Mouse (Mus musculus) mesoderm, embryonic 11.5 days (tissue): ENCODE measurements around the gene Gpr107.

Experiments used
- DNase-seq: peaks from one replicate; pipeline ENCODE4 v3.0.0-alpha.2; 2012; ENCODE audit warnings: low read depth, low spot score

The Gpr107 gene

GRCm38 (mm10) chr2:31245491-31246141 is 93.5 kb downstream of the Gpr107 start, which contains the start of gene Ncs1:
Ncs1 (plus strand) TSS chr2:31245823.
- peak; percentile 59 for DNase-seq

DNA sequence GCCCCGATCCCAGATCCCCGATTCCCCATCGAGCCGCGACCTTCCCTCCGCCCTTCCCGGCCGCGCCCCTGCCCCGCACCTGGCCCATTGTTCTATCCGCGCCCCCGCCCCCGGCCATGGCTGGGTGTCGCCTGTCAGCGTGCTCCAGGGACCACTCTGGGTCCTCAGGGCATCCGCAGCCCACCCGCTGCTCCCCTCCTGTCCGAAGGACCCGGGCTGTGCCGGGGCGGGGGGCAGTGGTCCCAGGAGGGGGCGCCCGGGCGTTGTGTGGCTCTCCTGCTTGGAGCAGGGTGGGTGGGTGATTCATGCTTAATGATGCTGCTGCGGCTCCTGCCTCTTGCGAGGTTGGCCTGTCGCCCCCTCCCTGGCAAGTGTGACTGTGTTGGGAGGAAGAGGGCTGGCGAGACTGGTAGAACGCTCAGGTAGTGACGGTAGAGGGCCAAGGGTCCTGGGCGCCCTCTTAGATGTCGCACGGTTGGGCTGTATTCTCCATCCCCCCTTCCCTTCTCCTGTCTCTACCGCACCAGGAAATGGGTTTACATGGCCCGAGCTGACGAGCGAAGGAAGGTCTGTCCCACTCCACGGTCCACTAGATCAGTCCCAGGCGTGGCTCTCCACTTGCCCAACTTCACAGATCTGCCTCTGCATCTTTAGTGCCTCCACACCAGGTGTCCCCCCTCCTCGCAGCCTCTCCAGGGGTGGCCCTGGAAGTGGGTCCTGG is 94.3 kb downstream of the Gpr107 start:
- DNase-seq = no peak

DNA sequence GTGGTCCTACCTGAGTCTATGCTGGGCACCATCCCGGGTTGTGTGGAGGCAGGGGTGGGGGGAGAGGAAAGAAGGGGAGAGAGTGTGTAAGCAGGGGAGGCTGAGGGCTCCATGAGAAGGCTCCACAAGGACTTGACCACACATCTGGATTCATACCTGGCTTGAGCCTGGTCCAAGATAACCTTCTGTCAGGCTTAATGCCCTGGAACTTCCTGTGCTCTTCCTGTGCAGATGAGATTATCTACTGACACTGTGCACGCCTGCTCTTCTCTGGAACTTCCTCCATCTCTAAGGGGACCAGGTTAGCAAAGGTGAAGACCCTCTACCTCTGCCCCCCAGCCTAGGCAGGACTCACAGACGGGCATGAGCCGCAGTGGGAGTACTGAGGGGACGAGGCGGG is 96.7 kb downstream of the Gpr107 start:
- DNase-seq = no peak

DNA sequence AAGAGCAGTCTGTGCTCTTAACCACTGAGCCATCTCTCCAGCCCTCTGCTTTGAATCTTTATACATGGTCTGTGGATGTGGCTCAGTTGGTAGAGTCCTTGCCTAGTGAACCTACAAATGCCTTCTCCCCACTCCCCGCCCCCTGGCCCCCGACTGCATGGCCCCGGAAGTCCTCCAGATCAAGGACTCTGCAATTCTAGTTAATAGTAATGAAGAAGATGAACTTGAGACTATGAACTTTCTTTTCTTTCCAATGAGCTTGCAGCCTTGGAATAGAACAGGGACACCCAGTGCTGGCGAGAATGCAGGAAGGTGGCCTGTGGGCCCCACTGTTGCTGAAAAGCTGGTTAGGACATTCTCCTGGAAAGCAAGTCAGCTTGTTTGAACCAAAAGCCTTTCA is 100.1 kb downstream of the Gpr107 start:
- no peak for DNase-seq

- DNase-seq = no peak
Measured at GRCm38 (mm10) chr2:31253463-31253862, 101.3 kb downstream of the Gpr107 start.

GRCm38 (mm10) chr2:31254806-31255205 is 102.7 kb downstream of the Gpr107 start:
- DNase-seq = no peak

GRCm38 (mm10) chr2:31255952-31256938 is 104.1 kb downstream of the Gpr107 start:
- peak; percentile 63 for DNase-seq

DNA sequence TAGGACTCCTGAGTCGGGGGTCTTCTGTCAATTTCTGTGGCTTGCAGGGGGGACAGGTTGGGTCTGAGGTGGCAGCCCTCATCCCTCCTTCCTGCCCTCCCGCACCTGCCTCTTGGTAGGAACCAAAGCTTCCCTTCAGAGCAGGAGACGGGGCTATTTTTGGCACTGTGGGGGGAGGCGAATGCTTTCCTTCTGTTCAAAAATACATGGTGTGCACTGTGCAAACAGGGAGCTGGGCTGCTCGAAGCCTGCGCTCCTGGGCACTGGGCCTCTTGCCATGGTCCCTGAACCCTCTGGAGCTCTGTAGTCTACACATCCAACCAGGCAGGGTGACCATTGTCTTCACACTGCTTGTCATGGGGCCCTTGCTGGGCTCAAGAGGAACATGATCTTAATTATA is 105.0 kb downstream of the Gpr107 start:
- DNase-seq = no peak

DNA sequence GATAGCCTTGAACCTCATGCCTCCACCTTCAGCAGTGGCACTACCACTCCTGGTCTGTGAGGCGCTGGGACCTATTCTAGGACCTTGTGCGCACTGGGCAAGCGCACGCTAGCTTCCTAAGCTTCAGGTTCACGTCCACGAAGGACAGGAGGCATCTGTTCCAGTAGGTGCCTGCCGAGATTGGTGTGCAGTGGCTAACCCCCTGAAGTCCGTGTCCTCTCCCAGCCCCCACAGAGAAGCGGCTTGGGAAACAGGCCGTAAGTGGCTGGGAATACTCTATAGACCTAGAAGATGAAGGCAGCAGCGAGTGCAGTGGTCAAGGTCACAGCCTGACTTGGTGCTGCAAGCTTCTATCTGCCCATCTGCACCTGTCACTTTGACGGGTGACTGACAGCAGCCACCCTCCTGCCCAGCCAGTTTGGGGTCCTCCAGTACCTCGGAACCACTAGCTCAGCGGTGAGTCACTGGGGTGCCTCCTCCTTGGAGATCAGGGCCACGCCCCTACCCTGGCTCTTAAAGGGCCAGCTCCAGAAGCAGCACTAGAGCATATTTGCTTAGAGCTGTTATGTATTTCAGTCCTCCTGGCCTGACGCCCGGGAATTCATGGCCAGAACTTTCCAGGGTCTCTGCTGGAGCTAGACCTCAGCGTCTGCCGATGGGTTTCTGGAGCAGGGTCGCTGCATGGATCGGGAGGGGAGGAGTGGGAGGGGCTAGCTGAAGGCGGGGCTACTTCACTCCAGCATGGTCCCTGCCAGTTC is 106.7 kb downstream of the Gpr107 start:
- DNase-seq = no peak

DNA sequence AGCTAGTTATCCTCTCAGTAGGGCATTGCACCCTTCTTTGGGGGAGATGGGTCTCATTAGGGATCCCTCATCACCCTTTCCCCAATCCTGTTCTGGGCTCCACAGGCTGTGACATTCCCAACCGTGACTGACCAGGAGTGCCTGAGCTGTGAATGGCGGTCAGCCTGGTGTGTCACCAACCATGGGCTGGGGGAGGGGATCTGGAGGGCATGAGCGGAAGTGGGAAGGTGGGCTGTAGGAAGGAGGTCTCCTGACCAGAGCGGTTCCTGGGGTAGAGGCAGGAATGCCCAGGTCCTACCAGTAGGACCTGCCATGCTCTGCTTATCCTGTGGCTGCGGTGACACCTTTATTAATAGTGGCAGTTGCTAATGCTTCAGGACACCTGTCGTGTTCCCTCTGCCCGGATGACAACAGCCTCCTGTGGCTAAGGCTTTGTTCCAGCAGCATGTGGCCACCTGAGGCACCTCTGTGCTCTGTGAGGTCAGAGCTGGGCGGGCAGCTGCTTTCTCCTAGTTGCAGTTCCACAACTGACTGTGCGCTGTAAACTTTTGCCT is 107.3 kb downstream of the Gpr107 start:
- no peak for DNase-seq

GRCm38 (mm10) chr2:31260549-31260948 is 108.4 kb downstream of the Gpr107 start:
- DNase-seq = no peak

GRCm38 (mm10) chr2:31263039-31263461 is 110.9 kb downstream of the Gpr107 start:
- DNase-seq = no peak

DNA sequence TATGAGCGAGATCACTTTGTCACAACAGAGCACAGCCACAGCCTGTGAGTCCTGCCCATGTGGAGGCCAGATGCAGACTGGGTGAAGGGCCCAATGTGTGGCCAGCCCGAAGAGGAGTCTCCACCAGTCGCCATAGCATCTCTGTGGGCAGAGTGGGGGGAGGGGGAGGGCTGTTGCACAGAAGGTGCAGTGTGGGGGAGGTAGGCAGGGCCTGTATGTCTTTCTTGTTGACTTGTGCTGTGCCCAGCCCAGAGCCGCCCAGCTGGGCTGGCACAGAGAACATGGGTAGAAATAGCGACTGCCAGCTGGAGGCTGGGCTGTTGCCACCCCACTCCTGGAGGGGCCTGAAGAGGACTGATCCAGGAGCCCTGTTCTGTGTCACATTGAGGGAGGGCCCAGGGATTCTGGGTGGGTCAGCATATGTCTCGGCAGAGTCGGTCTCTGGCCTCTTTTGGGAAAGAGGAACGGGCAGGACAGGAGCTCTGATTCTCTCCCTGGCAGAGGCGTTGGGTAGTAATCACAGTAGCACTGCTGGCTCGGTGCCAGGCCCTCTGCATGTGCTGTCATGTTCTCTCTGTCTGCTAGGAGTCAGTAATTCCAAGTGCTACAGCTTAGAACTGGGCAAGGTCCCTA is 111.7 kb downstream of the Gpr107 start:
- DNase-seq = no peak

DNA sequence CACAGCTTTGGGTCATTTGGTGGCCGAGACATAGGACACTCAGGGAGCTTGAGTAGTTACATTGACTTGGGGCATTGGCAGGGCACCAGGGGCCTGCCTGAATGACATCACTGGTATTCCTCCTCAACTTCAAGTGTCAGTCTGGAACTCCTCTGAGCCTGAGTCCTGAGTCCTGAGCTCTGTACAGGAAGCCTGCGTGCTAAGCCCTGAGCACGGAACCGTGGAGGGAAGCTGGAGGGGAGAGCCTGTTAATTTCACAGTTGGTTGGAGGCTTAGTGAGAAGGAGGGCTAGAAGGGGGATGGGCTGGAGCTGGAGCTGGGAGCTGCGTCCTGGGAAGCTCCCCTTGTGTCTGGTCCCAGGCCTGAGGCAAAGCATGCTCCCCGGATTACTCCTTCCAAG is 115.3 kb downstream of the Gpr107 start:
- no peak for DNase-seq
